ENCODE assay signal across 15 mouse cellular contexts in the genomic region with DNA sequence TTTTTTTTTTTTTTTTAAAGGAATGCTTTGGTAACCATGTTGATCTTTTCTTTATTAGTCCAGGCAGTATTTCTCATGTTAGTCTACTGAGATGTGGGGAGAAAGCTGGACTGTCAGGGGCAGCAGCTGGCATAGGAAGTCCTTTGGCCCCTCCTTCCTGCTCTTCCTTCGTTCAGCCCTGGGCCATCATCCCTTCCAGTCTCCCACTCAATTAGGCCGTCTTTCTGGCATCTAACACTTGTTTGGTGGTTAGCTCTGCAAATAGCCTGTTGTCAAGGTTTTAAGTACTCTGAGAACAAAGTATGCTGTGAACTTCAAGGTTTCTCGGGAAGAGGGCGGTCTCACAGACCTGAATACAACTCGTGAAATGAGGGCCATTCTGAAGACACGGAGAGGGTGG. TPM values are rescaled to one million over a fixed set of nuclear protein-coding genes. Genes with fewer than 3 reads are reported as not detected.
DNase-seq lines count a peak whose midpoint lies in the region; ATAC-seq and TF ChIP-seq lines count a peak whose summit lies in the region.
"Had no signal": no experiment of that assay in that cellular context is flagged by ENCODE, and none has a peak within 500 bp of the region (broad histone marks: within the 10 kb centered on the region; RNA-seq: fewer than 3 reads in every experiment).

No protein-coding gene starts in this region.

- no peaks in the 10 kb centered on the region for H3K27me3 ChIP-seq in heart, embryonic 12.5 days (replicated peaks)
- H3K27me3 ChIP-seq in kidney, postnatal 0 days (ENCODE audit: insufficient read depth, low read length) = no peaks in the 10 kb centered on the region
- H3K27me3 ChIP-seq: neural tube, embryonic 12.5 days had no signal

- H3K4me3 ChIP-seq in heart, embryonic 12.5 days = no peak overlapping the region
- H3K4me3 ChIP-seq in kidney, postnatal 0 days (replicated peaks; ENCODE audit: low read depth, low read length) = no peak overlapping the region
- H3K4me3 ChIP-seq: liver, embryonic 12.5 days; neural tube, embryonic 12.5 days had no signal

- H3K9ac ChIP-seq in heart, embryonic 12.5 days = no peak overlapping the region
- H3K9ac ChIP-seq in kidney, postnatal 0 days (ENCODE audit: low read depth, low read length) = no peak overlapping the region
- H3K9ac ChIP-seq: liver, embryonic 12.5 days; neural tube, embryonic 12.5 days had no signal

- WGBS in heart, embryonic 12.5 days = 27% methylated on average over 6 of the region's 6 CpGs
- 23% methylated on average over 6 of the region's 6 CpGs for WGBS in kidney, postnatal 0 days

- no peaks in the 10 kb centered on the region for H3K9me3 ChIP-seq in heart, embryonic 12.5 days (replicated peaks)
- no peaks in the 10 kb centered on the region for H3K9me3 ChIP-seq in kidney, postnatal 0 days (replicated peaks; ENCODE audit: low read length)
- H3K9me3 ChIP-seq: G1E; liver, embryonic 12.5 days; neural tube, embryonic 12.5 days had no signal

- peak overlapping the region; percentile 39 for H3K4me2 ChIP-seq in heart, embryonic 12.5 days
- no peak overlapping the region for H3K4me2 ChIP-seq in kidney, postnatal 0 days (ENCODE audit: low read length)
- H3K4me2 ChIP-seq: liver, embryonic 12.5 days; neural tube, embryonic 12.5 days had no signal

- TF ChIP-seq POLR2A in brain, embryonic 14.5 days (IDR thresholded peaks at IDR 0.05; ENCODE audit: borderline replicate concordance, extremely low read depth, insufficient read depth, insufficient read length, poor library complexity, severe bottlenecking) = no peak

- H3K4me1 ChIP-seq in heart, embryonic 12.5 days (replicated peaks) = peaks cover 9% of the 10 kb centered on the region
- H3K4me1 ChIP-seq in kidney, postnatal 0 days (replicated peaks; ENCODE audit: insufficient read depth, low read length) = no peaks in the 10 kb centered on the region

- no peak for TF ChIP-seq CTCF in kidney, postnatal 0 days (IDR thresholded peaks at IDR 0.05; ENCODE audit: low read depth)
- TF ChIP-seq CTCF in brain, embryonic 14.5 days (IDR thresholded peaks at IDR 0.05; ENCODE audit: borderline replicate concordance, extremely low read depth, insufficient read depth, insufficient read length) = no peak

- no peak overlapping the region for H3K27ac ChIP-seq in heart, embryonic 12.5 days (ENCODE audit: poor library complexity, severe bottlenecking)
- no peak overlapping the region for H3K27ac ChIP-seq in kidney, postnatal 0 days
- H3K27ac ChIP-seq: liver, embryonic 12.5 days; neural tube, embryonic 12.5 days had no signal

- H3K36me3 ChIP-seq in heart, embryonic 12.5 days = no peaks in the 10 kb centered on the region
- H3K36me3 ChIP-seq in kidney, postnatal 0 days (ENCODE audit: insufficient read depth, low read length) = no peaks in the 10 kb centered on the region
- H3K36me3 ChIP-seq: G1E; liver, embryonic 12.5 days; neural tube, embryonic 12.5 days had no signal

- ATAC-seq in heart, embryonic 12.5 days (ENCODE audit: insufficient number of reproducible peaks, low FRiP score) = no peak
- ATAC-seq in kidney, postnatal 0 days (replicated peaks; ENCODE audit: low FRiP score, low read depth) = no peak
- ATAC-seq: liver, embryonic 12.5 days; lung, postnatal 0 days had no signal

- DNase-seq in heart, adult 8-10 months (ENCODE audit: low spot score) = no peak
- DNase-seq in kidney, postnatal 0 days (ENCODE audit: low spot score) = peak; percentile 25
- no peak for DNase-seq in kidney, adult 9 months
- DNase-seq in Muller cell, postnatal 12 days (ENCODE audit: inconsistent ontology term) = peak; percentile 37
- DNase-seq in brain, embryonic 14.5 days (ENCODE audit: low read depth) = peak; percentile 80
- DNase-seq in ovary, postnatal 14 days (ENCODE audit: low spot score) = no peak
- DNase-seq: gastrocnemius, postnatal 36 days; kidney, adult 2 months; layer of hippocampus, postnatal 36 days; left cerebral cortex, postnatal 4 days had no signal

RNA-seq across cellular contexts. Expression of gene Dlg1, which starts 12.5 kb away (rescaled TPM):
- polyA plus RNA-seq in heart, embryonic 12.5 days (2016; fragmentation: Nextera tagmentation; extraction: Ambion mirVana) = 21.9 and 24.4 TPM in 2 replicates
- 10 to 100 TPM; 57.3 to 66.3 (median 58.5) TPM for total RNA-seq in heart, adult 8-10 months (2022)
- 19.3 and 20.0 TPM in 2 replicates for polyA plus RNA-seq in kidney, postnatal 0 days (2015; fragmentation: Nextera tagmentation; extraction: Ambion mirVana)
- polyA plus RNA-seq in brain, embryonic 14.5 days (2012; rRNA removed) = 30.8 and 34.1 TPM in 2 replicates

Comparison
In these comparisons a context has a peak if more than half of its experiments do, and no peak if none do; other contexts are left out.
1. DNase-seq: peak in kidney, postnatal 0 days (single experiment), Muller cell, postnatal 12 days (single experiment) and brain, embryonic 14.5 days (single experiment); none in heart, adult 8-10 months (single experiment), kidney, adult 9 months (single experiment) and ovary, postnatal 14 days (single experiment).